Mouse (Mus musculus): ENCODE measurements around the gene Asb18.

DNA sequence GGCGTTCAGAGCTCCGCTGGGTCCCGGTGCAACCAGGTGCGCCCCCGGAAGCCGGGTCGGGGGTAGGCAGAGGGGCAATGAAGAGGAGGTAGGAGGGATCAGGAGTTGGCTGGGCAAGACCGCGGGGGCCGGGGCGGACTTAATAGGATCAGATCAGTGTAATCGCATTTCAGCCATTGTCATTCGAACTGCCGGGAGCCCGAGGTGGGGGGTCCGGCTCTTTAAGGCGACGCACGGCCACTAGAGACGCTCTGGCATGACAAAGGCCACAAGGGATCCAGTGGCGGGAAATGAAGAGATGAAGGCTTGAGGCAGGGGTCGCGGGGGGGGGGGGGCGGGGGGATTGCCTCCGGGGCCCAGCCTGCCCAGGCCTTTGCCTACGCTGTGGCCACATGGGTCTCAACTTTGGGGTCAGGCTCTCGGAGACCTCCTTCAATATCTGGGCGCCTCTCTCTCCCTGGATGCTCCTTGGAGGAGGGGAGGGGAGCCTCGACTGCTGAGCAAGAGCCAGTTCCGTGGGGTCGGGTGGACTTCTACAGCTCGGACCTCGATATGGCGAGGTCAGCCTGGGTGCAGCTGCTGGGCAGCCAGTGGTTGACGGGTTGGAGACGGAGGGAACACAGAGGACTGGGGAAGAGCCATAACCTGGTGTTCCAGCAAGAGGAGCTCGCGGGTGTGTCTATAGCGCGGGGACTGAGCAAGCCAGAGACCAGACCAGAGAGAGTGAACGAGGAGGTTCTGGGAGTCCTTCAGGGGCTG, 91.4 kb downstream of the Asb18 start:
- no peak for TF ChIP-seq CTCF (conservative IDR thresholded peaks at IDR 0.05; ENCODE audit: low read length)
- TF ChIP-seq NANOG (IDR thresholded peaks at IDR 0.05; ENCODE audit: borderline replicate concordance, low read length): no peak

All from E14TG2a.4 (cell line).